ENCODE assay signal across 15 mouse cellular contexts in genomic region chr1:184870646-184871385, GRCm38 (mm10). TPM values are rescaled to one million over a fixed set of nuclear protein-coding genes. Genes with fewer than 3 reads are reported as not detected.
DNase-seq lines count a peak whose midpoint lies in the region; ATAC-seq and TF ChIP-seq lines count a peak whose summit lies in the region.
"Had no signal": no experiment of that assay in that cellular context is flagged by ENCODE, and none has a peak within 500 bp of the region (broad histone marks: within the 10 kb centered on the region; RNA-seq: fewer than 3 reads in every experiment).

No protein-coding gene starts in this region.

- DNase-seq in gastrocnemius, adult 2 months = no peak
- DNase-seq in gastrocnemius, postnatal 25 days = no peak
- peak; percentile 85 for DNase-seq in liver, adult 2 months (ENCODE audit: extremely low read depth, low read depth, low spot score)
- DNase-seq in liver = no peak
- no peak for DNase-seq in liver, embryonic 11.5 days (ENCODE audit: low spot score)
- DNase-seq in urinary bladder, postnatal 25 days (ENCODE audit: low spot score) = no peak

- intact Hi-C loops in gastrocnemius, adult 2 months (cut with DNase I) = no loop called here

- H3K9ac ChIP-seq in liver, adult 2 months (ENCODE audit: low read depth, low read length) = no peak overlapping the region
- no peak overlapping the region for H3K9ac ChIP-seq in liver, embryonic 11.5 days (ENCODE audit: low read depth, low read length)
- no peak overlapping the region for H3K9ac ChIP-seq in forebrain, embryonic 15.5 days (replicated peaks)
- H3K9ac ChIP-seq: forebrain, embryonic 13.5 days; limb, embryonic 13.5 days; neural tube, embryonic 13.5 days had no signal

- no peaks in the 10 kb centered on the region for H3K9me3 ChIP-seq in liver, embryonic 11.5 days (ENCODE audit: control insufficient read depth, low read length)
- H3K9me3 ChIP-seq in forebrain, embryonic 15.5 days = no peaks in the 10 kb centered on the region
- H3K9me3 ChIP-seq: forebrain, embryonic 13.5 days; limb, embryonic 13.5 days; megakaryocyte, embryonic 14.5 days; neural tube, embryonic 13.5 days had no signal

- no peaks in the 10 kb centered on the region for H3K27me3 ChIP-seq in liver, adult 2 months (ENCODE audit: control insufficient read depth, insufficient read depth, low read length)
- H3K27me3 ChIP-seq in liver, embryonic 11.5 days (replicated peaks; ENCODE audit: control insufficient read depth, insufficient read depth, low read length) = no peaks in the 10 kb centered on the region
- H3K27me3 ChIP-seq in forebrain, embryonic 15.5 days = no peaks in the 10 kb centered on the region
- H3K27me3 ChIP-seq: limb, embryonic 13.5 days; neural tube, embryonic 13.5 days had no signal

- TF ChIP-seq CTCF in gastrocnemius, adult 2 months (IDR thresholded peaks at IDR 0.05) = no peak
- no peak for TF ChIP-seq CTCF in liver, adult 2 months (IDR thresholded peaks at IDR 0.05; ENCODE audit: low read depth, low read length)

- peaks cover 67% of the 10 kb centered on the region for H3K4me1 ChIP-seq in liver, adult 2 months (ENCODE audit: control insufficient read depth, insufficient read depth, low read length)
- H3K4me1 ChIP-seq in brown adipose tissue, adult 24 weeks (ENCODE audit: control insufficient read depth, insufficient read depth, insufficient read length, low read length) = peaks cover 51% of the 10 kb centered on the region
- H3K4me1 ChIP-seq in liver, embryonic 11.5 days (replicated peaks; ENCODE audit: control insufficient read depth, insufficient read depth, low read length) = peaks cover 14% of the 10 kb centered on the region
- peaks cover 10% of the 10 kb centered on the region for H3K4me1 ChIP-seq in forebrain, embryonic 15.5 days
- H3K4me1 ChIP-seq: megakaryocyte, embryonic 14.5 days had no signal

- H3K36me3 ChIP-seq in liver, adult 2 months (ENCODE audit: control insufficient read depth, insufficient read depth, low read length) = peaks cover 6% of the 10 kb centered on the region; the same call in 1 of the 2 replicates
- no peaks in the 10 kb centered on the region for H3K36me3 ChIP-seq in liver, embryonic 11.5 days (ENCODE audit: control insufficient read depth, insufficient read depth, low read length)
- H3K36me3 ChIP-seq in forebrain, embryonic 15.5 days = no peaks in the 10 kb centered on the region
- H3K36me3 ChIP-seq: limb, embryonic 13.5 days; neural tube, embryonic 13.5 days had no signal

- WGBS in liver, adult 2 months = 23% methylated on average over 11 of the region's 11 CpGs
- 71% methylated on average over 11 of the region's 11 CpGs for WGBS in liver, embryonic 11.5 days
- 87% methylated on average over 11 of the region's 11 CpGs for WGBS in forebrain, embryonic 15.5 days

- H3K27ac ChIP-seq in gastrocnemius, adult 2 months = peak overlapping the region; percentile 70
- H3K27ac ChIP-seq in liver, adult 2 months (replicated peaks; ENCODE audit: insufficient read depth, low read depth, low read length) = peak overlapping the region; percentile 94
- peak overlapping the region; percentile 75 for H3K27ac ChIP-seq in brown adipose tissue, adult 24 weeks (replicated peaks; ENCODE audit: low read depth, low read length)
- 0 out of 2 replicates have a peak overlapping the region, but pooled peaks have one; percentile 66 for H3K27ac ChIP-seq in liver, embryonic 11.5 days (ENCODE audit: low read depth, low read length)
- H3K27ac ChIP-seq in forebrain, embryonic 15.5 days (replicated peaks) = no peak overlapping the region
- H3K27ac ChIP-seq: forebrain, embryonic 13.5 days; limb, embryonic 13.5 days; neural tube, embryonic 13.5 days had no signal

- ATAC-seq in liver, embryonic 11.5 days (replicated peaks; ENCODE audit: low FRiP score) = no peak
- no peak for ATAC-seq in forebrain, embryonic 15.5 days (replicated peaks)

- H3K79me2 ChIP-seq in liver, adult 2 months (ENCODE audit: control insufficient read depth, insufficient read depth, low read length) = peaks cover 5% of the 10 kb centered on the region

- H3K4me2 ChIP-seq in liver, embryonic 11.5 days = no peak overlapping the region
- H3K4me2 ChIP-seq in forebrain, embryonic 15.5 days (replicated peaks) = no peak overlapping the region
- H3K4me2 ChIP-seq: forebrain, embryonic 13.5 days; limb, embryonic 13.5 days; neural tube, embryonic 13.5 days had no signal

- no peak overlapping the region for H3K4me3 ChIP-seq in gastrocnemius, adult 2 months
- no peak overlapping the region for H3K4me3 ChIP-seq in liver, adult 2 months (ENCODE audit: insufficient read depth, low read depth, low read length)
- H3K4me3 ChIP-seq in brown adipose tissue, adult 24 weeks (ENCODE audit: insufficient read depth, low read depth, low read length) = no peak overlapping the region
- no peak overlapping the region for H3K4me3 ChIP-seq in liver, embryonic 11.5 days (ENCODE audit: low read depth, low read length)
- no peak overlapping the region for H3K4me3 ChIP-seq in forebrain, embryonic 15.5 days
- H3K4me3 ChIP-seq: forebrain, embryonic 13.5 days; limb, embryonic 13.5 days; megakaryocyte, embryonic 14.5 days; neural tube, embryonic 13.5 days had no signal

- no peak for TF ChIP-seq POLR2A in liver, adult 2 months (IDR thresholded peaks at IDR 0.05; ENCODE audit: extremely low read depth, insufficient read depth, low read length)

RNA-seq across cellular contexts. Expression of gene C130074G19Rik, which starts 12.2 kb away (rescaled TPM):
- 10 to 100 TPM in 1 of 2 experiments, 1 to 10 TPM in 1; 7.1 to 10.1 TPM for total RNA-seq in gastrocnemius, adult 2 months (2021)
- total RNA-seq in gastrocnemius, postnatal 25 days (2021) = 10 to 100 TPM; 10.9 to 18.7 TPM
- 84.6 and 88.6 TPM in 2 replicates for total RNA-seq in liver, adult 2 months (2014; rRNA removed)
- 56.3 and 68.3 TPM in 2 replicates for polyA plus RNA-seq in liver, adult 2 months (2012; rRNA removed)
- polyA plus RNA-seq in brown adipose tissue, adult 24 weeks (2012; ENCODE audit: insufficient read depth, insufficient read length, missing spikeins) = 86.6 and 95.5 TPM in 2 replicates
- 1.9 and 2.0 TPM in 2 replicates for polyA plus RNA-seq in liver, embryonic 11.5 days (2014; fragmentation: Nextera tagmentation; extraction: Ambion mirVana)
- polyA plus RNA-seq in forebrain, embryonic 15.5 days (2015; fragmentation: Nextera tagmentation; extraction: Ambion mirVana) = 0.77 and 1.2 TPM in 2 replicates
- total RNA-seq: monocyte, adult 5-6 weeks had no signal

RNA-seq across cellular contexts. Expression of gene Marc2, which starts 24.6 kb away (rescaled TPM):
- total RNA-seq in gastrocnemius, adult 2 months (2021) = 100 to 1,000 TPM; 126 to 170 TPM
- total RNA-seq in gastrocnemius, postnatal 25 days (2021) = 100 to 1,000 TPM; 122 to 125 TPM
- 563 and 653 TPM in 2 replicates for total RNA-seq in liver, adult 2 months (2014; rRNA removed)
- 365 and 397 TPM in 2 replicates for polyA plus RNA-seq in liver, adult 2 months (2012; rRNA removed)
- 234 and 326 TPM in 2 replicates for polyA plus RNA-seq in brown adipose tissue, adult 24 weeks (2012; ENCODE audit: insufficient read depth, insufficient read length, missing spikeins)
- 240 and 250 TPM in 2 replicates for polyA plus RNA-seq in liver, embryonic 11.5 days (2014; fragmentation: Nextera tagmentation; extraction: Ambion mirVana)
- 107 and 109 TPM in 2 replicates for polyA plus RNA-seq in forebrain, embryonic 15.5 days (2015; fragmentation: Nextera tagmentation; extraction: Ambion mirVana)

RNA-seq across cellular contexts. Expression of gene Marc1, which starts 59.7 kb away (rescaled TPM):
- total RNA-seq in gastrocnemius, adult 2 months (2021) = not detected
- total RNA-seq in gastrocnemius, postnatal 25 days (2021) = under 1 TPM in 1 of 2 experiments, not detected in 1; 0.38 TPM
- total RNA-seq in liver, adult 2 months (2014; rRNA removed) = 345 and 386 TPM in 2 replicates
- polyA plus RNA-seq in liver, adult 2 months (2012; rRNA removed) = 395 and 462 TPM in 2 replicates
- polyA plus RNA-seq in brown adipose tissue, adult 24 weeks (2012; ENCODE audit: insufficient read depth, insufficient read length, missing spikeins) = 13.6 and 14.3 TPM in 2 replicates
- 3.9 and 5.1 TPM in 2 replicates for polyA plus RNA-seq in liver, embryonic 11.5 days (2014; fragmentation: Nextera tagmentation; extraction: Ambion mirVana)
- polyA plus RNA-seq in forebrain, embryonic 15.5 days (2015; fragmentation: Nextera tagmentation; extraction: Ambion mirVana) = not detected in 2 replicates
- total RNA-seq: heart, adult 8-10 months; heart, postnatal 36 days; monocyte, adult 5-6 weeks had no signal
- polyA plus RNA-seq: neural tube, embryonic 13.5 days had no signal

Comparison
In these comparisons a context has a peak if more than half of its experiments do, and no peak if none do; other contexts are left out.
1. RNA of gene C130074G19Rik, which starts 12.2 kb away (polyA plus RNA-seq): 86.6 to 95.5 TPM in brown adipose tissue, adult 24 weeks and 56.3 to 68.3 TPM in liver, adult 2 months; 1.9 to 2.0 TPM in liver, embryonic 11.5 days and 0.77 to 1.2 TPM in forebrain, embryonic 15.5 days; every median in the first group is over 10 times any median in the second.
2. RNA of gene Marc1, which starts 59.7 kb away (polyA plus RNA-seq): 395 to 462 TPM in liver, adult 2 months; 13.6 to 14.3 TPM in brown adipose tissue, adult 24 weeks, 3.9 to 5.1 TPM in liver, embryonic 11.5 days and not detected in forebrain, embryonic 15.5 days; every median in the first group is over 10 times any median in the second.